Mouse (Mus musculus): ENCODE results near the gene Msantd1. TPM values are rescaled to one million over a fixed set of nuclear protein-coding genes. Genes with fewer than 3 reads are reported as not detected.
A peak's percentile ranks its signal among the peaks of the same experiment; 100 is the strongest.

Gene Msantd1
- total RNA-seq, 2 experiments from 2014 or later: 0.34 to 0.65 TPM

GRCm38 (mm10) chr5:34965531-34965930, 57.7 kb downstream of the Msantd1 start:
- no peak for DNase-seq
- intact Hi-C loops (cut with DNase I): no loop called here

GRCm38 (mm10) chr5:34968386-34968785, 60.6 kb downstream of the Msantd1 start:
- DNase-seq: peak; percentile 46 to 47
- intact Hi-C loops (cut with DNase I): no loop called here

- intact Hi-C loops (cut with DNase I): no loop called here
- no peak for DNase-seq
Observed at GRCm38 (mm10) chr5:34972471-34972870, 64.7 kb downstream of the Msantd1 start.

Other genes starting within 250 kb of the Msantd1 start
- gene Nop14, start 247.9 kb upstream of the Msantd1 start, total RNA-seq (2021): 10 to 100 TPM in 1 of 2 experiments, 1 to 10 TPM in 1; 9.9 to 10.1 TPM
- gene Grk4, start 247.6 kb upstream of the Msantd1 start, total RNA-seq (2021): 1 to 10 TPM in 1 of 2 experiments, under 1 TPM in 1; 0.78 to 2.4 TPM
- 10 to 100 TPM; 13.6 to 14.1 TPM for gene Htt, start 146.3 kb upstream of the Msantd1 start, total RNA-seq (2021)
- 10 to 100 TPM; 24.3 to 30.4 TPM for gene Rgs12, start 41.4 kb downstream of the Msantd1 start, total RNA-seq (2021)
- gene Hgfac, start 133.5 kb downstream of the Msantd1 start, total RNA-seq (2021): 1 to 10 TPM in 1 of 2 experiments, under 1 TPM in 1; 0.98 to 1.1 TPM
- 10 to 100 TPM; 36.3 to 38.1 TPM for gene Dok7, start 148.8 kb downstream of the Msantd1 start, total RNA-seq (2021)
- 10 to 100 TPM; 41.8 to 51.1 TPM for gene Lrpap1, start 197.8 kb downstream of the Msantd1 start, total RNA-seq (2021)